Mouse (Mus musculus) midbrain, embryonic 15.5 days (tissue): ENCODE results near the gene Gm10073. TPM values are rescaled to one million over a fixed set of nuclear protein-coding genes. Genes with fewer than 3 reads are reported as not detected.

ENCODE experiments used
- ATAC-seq: fragments of 200-750 bp; cut with Nextera tagmentation; replicated peaks from 2 replicates; pipeline ENCODE4 v1.8.0; 2017; ENCODE audit warnings: moderate TSS enrichment
- H3K27ac ChIP-seq: fragments of 300-500 bp; sonication (generic); 2 replicates; pipeline ENCODE4 v1.5.1; 2015; ENCODE audit warnings: mild to moderate bottlenecking, inconsistent platforms
- H3K27me3 ChIP-seq: fragments of 300-500 bp; sonication (generic); replicated peaks from 2 replicates; pipeline ENCODE4 v1.6.1; 2015; ENCODE audit warnings: inconsistent platforms
- H3K36me3 ChIP-seq: fragments of 300-500 bp; sonication (generic); replicated peaks from 2 replicates; pipeline ENCODE4 v1.6.1; 2015; ENCODE audit warnings: inconsistent platforms
- H3K4me1 ChIP-seq: fragments of 300-500 bp; sonication (generic); 2 replicates; pipeline ENCODE4 v1.6.1; 2015; ENCODE audit warnings: inconsistent platforms
- H3K4me2 ChIP-seq: fragments of 300-500 bp; sonication (generic); 2 replicates; pipeline ENCODE4 v1.6.1; 2015; ENCODE audit warnings: inconsistent platforms, mild to moderate bottlenecking, moderate library complexity
- H3K4me3 ChIP-seq: fragments of 300-500 bp; sonication (generic); 2 replicates; pipeline ENCODE4 v1.5.1; 2015; ENCODE audit warnings: mild to moderate bottlenecking, inconsistent platforms
- H3K9ac ChIP-seq: fragments of 300-500 bp; sonication (generic); 2 replicates; pipeline ENCODE4 v1.6.1; 2015; ENCODE audit warnings: mild to moderate bottlenecking, inconsistent platforms
- H3K9me3 ChIP-seq: fragments of 300-500 bp; sonication (generic); 2 replicates; pipeline ENCODE4 v1.6.1; 2016; ENCODE audit warnings: inconsistent platforms
- WGBS: fragments of 180-500 bp; shearing (Covaris S2); methylation state at CpG from one replicate; pipeline ENCODE4 v1.1.7; 2015; ENCODE audit warnings: mixed read lengths; 5-methylcytosine and 5-hydroxymethylcytosine counted together
- polyA plus RNA-seq: library from polyadenylated mRNA; unstranded; fragments of >200 nt; fragmentation: Nextera tagmentation; extraction: Ambion mirVana; gene quantifications from 2 replicates; pipeline ENCODE4 v1.2.1, GENCODE M21; 2015

The Gm10073 gene
- polyA plus RNA-seq, 1 experiment from 2014 or later = 5.7 TPM

- peak; percentile 24; the same call in 1 of the 2 replicates for ATAC-seq
- no peak overlapping the region for H3K9ac ChIP-seq
- H3K9me3 ChIP-seq = no peaks in the 10 kb centered on the region
- H3K36me3 ChIP-seq = no peaks in the 10 kb centered on the region
- 20% methylated on average over 7 of the region's 7 CpGs for WGBS
- H3K4me2 ChIP-seq = no peak overlapping the region
- H3K4me3 ChIP-seq = no peak overlapping the region
- H3K27ac ChIP-seq = no peak overlapping the region
- H3K27me3 ChIP-seq = no peaks in the 10 kb centered on the region
- no peaks in the 10 kb centered on the region for H3K4me1 ChIP-seq
Measured at GRCm38 (mm10) chr8:106569006-106569405, 4.3 kb downstream of the Gm10073 start.

DNA sequence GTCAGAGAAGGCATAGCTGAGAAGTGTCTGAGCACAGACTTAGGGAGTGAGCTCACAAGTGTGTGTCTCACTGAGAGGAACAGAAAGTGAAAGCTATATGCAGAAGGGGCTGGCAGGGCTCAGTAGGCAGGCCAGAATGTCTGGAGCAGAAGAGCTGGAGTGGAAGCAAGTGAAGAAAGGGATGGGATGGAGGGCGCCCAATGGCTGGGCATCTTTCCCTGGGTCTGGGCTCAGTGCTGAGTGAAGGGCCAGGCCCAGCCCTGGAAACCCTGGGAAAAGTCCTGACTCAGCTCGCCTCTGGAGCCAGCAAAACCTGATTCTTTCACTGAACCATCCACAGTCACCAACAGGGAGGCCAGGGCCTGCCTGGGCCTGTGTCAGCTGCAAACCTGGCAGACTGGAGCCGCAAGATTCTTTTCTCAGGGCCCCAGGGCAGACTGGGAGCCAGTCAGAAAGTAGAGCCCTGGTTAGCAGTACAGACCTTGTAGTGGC, 9.5 kb downstream of the Gm10073 start:
- Histone ChIP-seq H3K36me3 (no peaks in the 10 kb centered on the region), H3K4me3 (no peak overlapping the region), H3K4me1 (no peaks in the 10 kb centered on the region), H3K4me2 (no peak overlapping the region), H3K27ac (no peak overlapping the region), H3K9me3 (peaks cover under 1% of the 10 kb centered on the region; the same call in 1 of the 2 replicates), H3K27me3 (no peaks in the 10 kb centered on the region), H3K9ac (no peak overlapping the region)
- 83% methylated on average over 3 of the region's 3 CpGs for WGBS
- no peak for ATAC-seq

DNA sequence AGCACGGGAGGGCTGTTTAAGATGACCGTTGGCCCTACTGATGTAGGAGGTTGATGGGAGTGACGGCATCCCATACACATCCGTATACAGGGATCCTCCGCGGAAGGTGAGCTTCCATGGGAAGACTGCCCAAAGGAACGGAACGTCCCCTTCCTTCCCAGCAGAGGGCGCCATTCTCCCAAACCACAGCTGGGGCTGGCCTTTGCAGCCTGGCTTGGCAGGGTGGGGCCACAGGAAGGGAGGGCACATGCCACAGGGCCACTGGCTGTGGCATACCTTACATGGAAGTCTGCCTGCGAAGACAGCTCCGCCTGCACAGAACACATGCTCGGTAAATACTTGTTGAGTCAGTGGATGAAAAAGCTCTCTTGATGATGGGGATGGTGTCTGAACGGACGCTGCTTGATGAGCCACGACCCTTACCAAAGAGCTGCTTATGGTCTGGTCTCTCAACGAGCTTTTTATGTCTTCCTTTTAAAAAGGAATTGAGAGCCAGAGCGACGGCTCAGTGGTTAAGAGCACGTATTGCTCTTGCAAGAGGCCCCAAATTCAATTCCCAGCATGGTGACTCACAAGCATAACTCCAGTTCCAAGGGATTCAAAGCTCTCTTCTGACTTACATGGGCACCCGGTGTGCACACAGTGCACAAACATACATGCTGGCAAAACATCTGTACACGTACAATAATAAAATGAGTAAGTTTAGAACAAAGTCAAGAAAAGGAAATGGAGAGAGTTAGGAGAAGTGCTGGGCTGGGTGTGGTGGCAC, 12.0 kb downstream of the Gm10073 start:
- 32% methylated on average over 21 of the region's 21 CpGs for WGBS
- Histone ChIP-seq H3K27me3 (no peaks in the 10 kb centered on the region), H3K4me3 (no peak overlapping the region), H3K4me2 (no peak overlapping the region), H3K4me1 (no peaks in the 10 kb centered on the region), H3K9ac (no peak overlapping the region), H3K9me3 (peaks cover 10% of the 10 kb centered on the region; the same call in 1 of the 2 replicates), H3K36me3 (no peaks in the 10 kb centered on the region), H3K27ac (no peak overlapping the region)
- no peak for ATAC-seq

- Histone ChIP-seq H3K9ac (no peak overlapping the region), H3K9me3 (peaks cover 10% of the 10 kb centered on the region; the same call in 1 of the 2 replicates), H3K36me3 (no peaks in the 10 kb centered on the region), H3K4me1 (no peaks in the 10 kb centered on the region), H3K4me2 (no peak overlapping the region), H3K27ac (no peak overlapping the region), H3K4me3 (no peak overlapping the region), H3K27me3 (no peaks in the 10 kb centered on the region)
- 70% methylated on average over 9 of the region's 9 CpGs for WGBS
- no peak for ATAC-seq
Measured at GRCm38 (mm10) chr8:106559844-106560243, 13.4 kb downstream of the Gm10073 start.

GRCm38 (mm10) chr8:106556068-106556645, 17.1 kb downstream of the Gm10073 start:
- Histone ChIP-seq H3K36me3 (no peaks in the 10 kb centered on the region), H3K4me3 (no peak overlapping the region), H3K9me3 (peaks cover 10% of the 10 kb centered on the region; the same call in 1 of the 2 replicates), H3K27ac (no peak overlapping the region), H3K27me3 (no peaks in the 10 kb centered on the region), H3K4me1 (no peaks in the 10 kb centered on the region), H3K9ac (no peak overlapping the region), H3K4me2 (no peak overlapping the region)
- 91% methylated on average over 6 of the region's 7 CpGs for WGBS
- ATAC-seq = no peak

DNA sequence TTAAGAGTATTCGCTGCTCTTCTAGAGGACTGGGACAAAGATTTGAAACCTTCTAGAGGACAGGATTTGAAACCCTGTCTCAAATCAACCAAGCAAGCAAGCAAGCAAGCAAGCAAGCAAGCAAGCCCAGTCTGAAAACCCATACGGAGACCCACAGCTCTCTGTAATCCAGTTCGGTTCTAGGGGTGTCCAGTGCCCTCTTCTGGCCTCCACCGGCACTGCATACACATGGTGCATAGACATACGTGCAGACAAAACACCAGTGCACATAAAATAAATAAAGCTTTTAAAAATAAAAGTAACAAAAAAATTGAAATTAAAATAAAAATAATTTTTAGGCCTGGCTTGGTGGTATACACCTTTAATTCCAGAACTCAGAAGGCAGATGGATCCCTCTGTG, 19.2 kb downstream of the Gm10073 start:
- peaks cover 10% of the 10 kb centered on the region; the same call in 1 of the 2 replicates for H3K9me3 ChIP-seq
- H3K36me3 ChIP-seq = no peaks in the 10 kb centered on the region
- WGBS = 95% methylated on average over 5 of the region's 5 CpGs
- no peaks in the 10 kb centered on the region for H3K4me1 ChIP-seq
- ATAC-seq = no peak
- no peak overlapping the region for H3K4me3 ChIP-seq
- no peak overlapping the region for H3K4me2 ChIP-seq
- H3K27ac ChIP-seq = no peak overlapping the region
- H3K27me3 ChIP-seq = no peaks in the 10 kb centered on the region
- H3K9ac ChIP-seq = no peak overlapping the region

- no peaks in the 10 kb centered on the region for H3K4me1 ChIP-seq
- H3K4me2 ChIP-seq = no peak overlapping the region
- WGBS = 94% methylated on average over 1 of the region's 1 CpGs
- H3K27ac ChIP-seq = no peak overlapping the region
- H3K36me3 ChIP-seq = no peaks in the 10 kb centered on the region
- H3K9ac ChIP-seq = no peak overlapping the region
- ATAC-seq = no peak
- no peak overlapping the region for H3K4me3 ChIP-seq
- no peaks in the 10 kb centered on the region for H3K27me3 ChIP-seq
- H3K9me3 ChIP-seq = no peaks in the 10 kb centered on the region
Measured at GRCm38 (mm10) chr8:106550906-106551305, 22.4 kb downstream of the Gm10073 start.

DNA sequence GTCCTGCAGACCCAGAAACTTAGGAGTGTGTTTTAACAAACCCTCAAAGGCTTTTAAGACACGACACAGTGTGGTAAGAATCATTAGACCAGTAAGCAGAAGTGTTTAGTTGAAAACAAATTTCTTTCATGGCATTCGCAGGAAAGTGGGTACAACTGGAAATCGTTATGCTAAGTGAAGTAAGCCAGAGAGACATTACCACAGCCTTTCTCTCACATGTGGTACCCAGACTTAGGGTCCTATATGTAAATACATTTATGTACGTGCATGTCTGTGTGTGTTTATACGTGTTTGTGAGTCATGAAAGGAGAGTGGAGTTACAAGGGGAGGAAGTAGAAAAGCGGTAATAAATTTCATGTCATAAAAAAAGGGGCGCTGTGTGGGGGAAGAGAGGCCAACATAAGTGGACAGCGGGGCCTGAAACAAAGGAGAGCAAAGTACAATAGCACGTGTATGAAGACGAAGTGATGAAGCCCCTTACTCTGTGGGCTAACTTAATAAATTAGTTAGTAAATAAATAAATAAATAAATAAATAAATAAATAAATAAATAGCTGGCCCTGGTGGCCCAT, 24.8 kb downstream of the Gm10073 start:
- 85% methylated on average over 10 of the region's 10 CpGs for WGBS
- H3K4me2 ChIP-seq = no peak overlapping the region
- no peaks in the 10 kb centered on the region for H3K27me3 ChIP-seq
- no peaks in the 10 kb centered on the region for H3K9me3 ChIP-seq
- H3K4me3 ChIP-seq = no peak overlapping the region
- no peak overlapping the region for H3K9ac ChIP-seq
- no peaks in the 10 kb centered on the region for H3K4me1 ChIP-seq
- ATAC-seq = no peak
- no peak overlapping the region for H3K27ac ChIP-seq
- no peaks in the 10 kb centered on the region for H3K36me3 ChIP-seq

- H3K4me2 ChIP-seq = no peak overlapping the region
- no peak overlapping the region for H3K27ac ChIP-seq
- H3K4me1 ChIP-seq = no peaks in the 10 kb centered on the region
- no peaks in the 10 kb centered on the region for H3K27me3 ChIP-seq
- H3K4me3 ChIP-seq = no peak overlapping the region
- 88% methylated on average over 7 of the region's 7 CpGs for WGBS
- H3K36me3 ChIP-seq = no peaks in the 10 kb centered on the region
- no peak for ATAC-seq
- H3K9ac ChIP-seq = no peak overlapping the region
- H3K9me3 ChIP-seq = no peaks in the 10 kb centered on the region
Measured at GRCm38 (mm10) chr8:106546746-106547145, 26.5 kb downstream of the Gm10073 start.

DNA sequence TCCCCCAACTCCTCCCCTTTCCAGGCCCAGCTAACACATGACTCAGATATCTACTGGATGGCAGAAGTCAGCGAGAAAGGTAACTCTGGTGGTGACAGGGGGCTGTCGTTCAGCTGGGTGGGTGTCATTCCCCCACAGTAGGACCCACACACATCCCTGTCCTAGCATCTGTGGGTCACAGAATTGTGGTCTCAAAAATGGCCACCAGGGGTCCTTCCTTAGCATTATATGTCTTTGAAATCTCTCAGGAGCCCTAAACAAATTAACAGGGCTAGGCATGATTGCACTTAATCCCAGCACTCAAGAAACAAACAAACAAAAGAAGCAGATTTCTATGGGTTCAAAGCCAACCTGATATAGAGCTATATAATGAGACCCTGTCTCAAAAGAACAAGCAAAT, 28.1 kb downstream of the Gm10073 start:
- H3K27me3 ChIP-seq = no peaks in the 10 kb centered on the region
- WGBS = 75% methylated on average over 2 of the region's 2 CpGs
- H3K4me3 ChIP-seq = no peak overlapping the region
- H3K9me3 ChIP-seq = no peaks in the 10 kb centered on the region
- H3K27ac ChIP-seq = no peak overlapping the region
- H3K36me3 ChIP-seq = no peaks in the 10 kb centered on the region
- no peak for ATAC-seq
- H3K4me1 ChIP-seq = no peaks in the 10 kb centered on the region
- H3K9ac ChIP-seq = no peak overlapping the region
- no peak overlapping the region for H3K4me2 ChIP-seq

DNA sequence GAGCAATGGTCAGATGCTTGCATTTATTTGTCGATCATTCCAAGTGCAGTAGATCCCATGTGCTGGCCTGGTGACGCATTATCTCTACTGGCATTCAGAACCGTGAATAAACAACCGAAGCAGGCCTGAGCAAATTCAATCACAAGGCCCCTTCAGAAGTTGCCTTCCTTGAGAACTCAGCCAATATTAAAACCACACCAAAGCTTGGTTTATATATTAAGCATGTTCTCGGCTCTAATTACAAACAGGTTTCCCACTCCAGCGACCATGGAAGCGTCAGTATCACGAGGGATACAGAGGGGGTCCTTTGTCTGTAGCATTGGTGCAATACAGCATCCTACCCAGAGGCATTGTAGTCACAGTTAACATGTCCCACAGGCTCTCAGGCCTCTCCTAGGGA, 30.2 kb downstream of the Gm10073 start:
- no peak overlapping the region for H3K4me3 ChIP-seq
- H3K9me3 ChIP-seq = no peaks in the 10 kb centered on the region
- H3K36me3 ChIP-seq = no peaks in the 10 kb centered on the region
- H3K9ac ChIP-seq = no peak overlapping the region
- H3K4me1 ChIP-seq = no peaks in the 10 kb centered on the region
- no peaks in the 10 kb centered on the region for H3K27me3 ChIP-seq
- 72% methylated on average over 8 of the region's 8 CpGs for WGBS
- H3K27ac ChIP-seq = no peak overlapping the region
- ATAC-seq = no peak
- no peak overlapping the region for H3K4me2 ChIP-seq

DNA sequence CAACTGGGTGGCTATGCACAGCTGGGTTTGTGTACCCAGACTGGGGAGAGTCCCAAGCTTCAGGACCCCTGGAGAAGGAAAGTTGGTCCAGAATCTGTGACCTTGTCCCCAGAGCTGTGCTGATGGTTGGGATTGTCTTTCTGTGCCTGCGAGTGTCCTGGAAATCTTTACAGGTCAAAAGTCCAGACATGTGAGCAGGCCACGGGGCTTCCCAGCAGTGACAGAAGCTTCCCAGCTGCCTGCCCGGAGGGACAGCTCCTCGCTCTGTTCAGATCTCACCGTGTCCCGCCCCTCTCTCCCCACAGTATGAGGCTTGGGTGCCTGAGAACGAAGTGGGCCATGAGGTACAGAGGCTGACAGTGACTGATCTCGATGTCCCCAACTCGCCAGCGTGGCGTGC, 32.3 kb downstream of the Gm10073 start:
- Histone ChIP-seq H3K4me2 (no peak overlapping the region), H3K27ac (no peak overlapping the region), H3K36me3 (no peaks in the 10 kb centered on the region), H3K9me3 (no peaks in the 10 kb centered on the region), H3K27me3 (no peaks in the 10 kb centered on the region), H3K9ac (no peak overlapping the region), H3K4me3 (no peak overlapping the region), H3K4me1 (no peaks in the 10 kb centered on the region)
- no peak for ATAC-seq
- WGBS = 86% methylated on average over 11 of the region's 11 CpGs
